Mouse (Mus musculus): ENCODE measurements at regions not wholly inside any gene's neighbourhood (a gene's known extent, or its start where the extent isn't known, plus 50 kb on each side); places are given as distances from the start of the nearest gene placed in this dataset.

- TF ChIP-seq CTCF (IDR thresholded peaks at IDR 0.05; ENCODE audit: low read depth) (no peak), EP300 (optimal IDR thresholded peaks at IDR 0.05) (no peak)
Observed at GRCm38 (mm10) chr2:169243981-169244380, 288.6 kb upstream of the Zfp64 start.

All from stomach, postnatal 0 days (tissue).